Comparison of ENCODE assay signal across 16 mouse cellular contexts in the genomic region with DNA sequence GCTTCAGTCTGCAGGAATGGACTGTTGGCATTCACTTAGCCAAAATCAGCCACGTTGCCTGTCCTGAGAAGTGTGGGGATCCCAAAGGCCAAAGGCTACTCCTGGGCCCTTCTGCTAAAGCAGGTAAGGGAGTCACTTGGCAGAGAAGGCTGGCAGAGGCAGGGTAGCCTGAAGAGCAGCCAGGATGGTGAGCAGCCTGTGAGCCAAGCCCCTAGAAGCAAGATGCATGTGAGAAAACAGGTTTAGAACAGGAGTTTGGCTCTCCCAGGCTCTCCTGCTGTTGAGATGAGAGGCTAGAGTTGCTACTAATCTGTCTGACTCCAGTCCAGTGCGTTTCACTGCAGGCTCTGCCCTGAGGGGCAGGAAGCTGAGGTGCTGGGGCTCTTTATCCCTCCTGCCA. TPM values are rescaled to one million over a fixed set of nuclear protein-coding genes. Genes with fewer than 3 reads are reported as not detected.
A peak's percentile ranks its signal among the peaks of the same experiment; 100 is the strongest.
DNase-seq lines count a peak whose midpoint lies in the region; ATAC-seq and TF ChIP-seq lines count a peak whose summit lies in the region.
"Had no signal": no experiment of that assay in that cellular context is flagged by ENCODE, and none has a peak within 500 bp of the region (broad histone marks: within the 10 kb centered on the region; RNA-seq: fewer than 3 reads in every experiment).

No protein-coding gene starts in this region.

- intact Hi-C loops in gastrocnemius, adult 2 months (cut with DNase I) = no loop called here

- TF ChIP-seq CTCF in gastrocnemius, adult 2 months (IDR thresholded peaks at IDR 0.05) = no peak

- no peaks in the 10 kb centered on the region for H3K9me3 ChIP-seq in forebrain, embryonic 11.5 days (ENCODE audit: control insufficient read depth, low read length)
- H3K9me3 ChIP-seq in limb, embryonic 11.5 days (ENCODE audit: control insufficient read depth, low read length) = no peaks in the 10 kb centered on the region
- H3K9me3 ChIP-seq in midbrain, embryonic 16.5 days (replicated peaks; ENCODE audit: control insufficient read depth, low read length, poor library complexity, severe bottlenecking) = no peaks in the 10 kb centered on the region
- no peaks in the 10 kb centered on the region for H3K9me3 ChIP-seq in heart, embryonic 12.5 days (replicated peaks)
- H3K9me3 ChIP-seq: liver, embryonic 13.5 days; lung, embryonic 15.5 days had no signal

- no peaks in the 10 kb centered on the region for H3K36me3 ChIP-seq in forebrain, embryonic 11.5 days (ENCODE audit: control insufficient read depth, insufficient read depth, low read length)
- H3K36me3 ChIP-seq in limb, embryonic 11.5 days (ENCODE audit: control insufficient read depth, insufficient read depth, low read length) = no peaks in the 10 kb centered on the region
- H3K36me3 ChIP-seq in midbrain, embryonic 16.5 days (ENCODE audit: control insufficient read depth, insufficient read depth, low read length) = no peaks in the 10 kb centered on the region
- H3K36me3 ChIP-seq in heart, embryonic 12.5 days = no peaks in the 10 kb centered on the region
- H3K36me3 ChIP-seq: liver, embryonic 13.5 days; lung, embryonic 15.5 days had no signal

- DNase-seq in gastrocnemius, adult 2 months = no peak
- DNase-seq in gastrocnemius, postnatal 25 days = no peak
- no peak for DNase-seq in forebrain, embryonic 11.5 days (ENCODE audit: low spot score)
- no peak for DNase-seq in limb, embryonic 11.5 days (ENCODE audit: low spot score)
- DNase-seq in spleen, postnatal 4 days (ENCODE audit: low spot score in 2 of 2) = no peak
- DNase-seq: cerebellum, adult 9-10 months; layer of hippocampus, postnatal 36 days; liver, embryonic 13.5 days; thymus, postnatal 36 days had no signal

- 32% methylated on average over 2 of the region's 2 CpGs for WGBS in forebrain, embryonic 11.5 days
- 31% methylated on average over 2 of the region's 2 CpGs for WGBS in limb, embryonic 11.5 days
- WGBS in midbrain, embryonic 16.5 days = 30% methylated on average over 2 of the region's 2 CpGs
- WGBS in heart, embryonic 12.5 days = 61% methylated on average over 2 of the region's 2 CpGs

- peaks cover 5% of the 10 kb centered on the region for H3K27me3 ChIP-seq in forebrain, embryonic 11.5 days (ENCODE audit: control insufficient read depth, insufficient read depth, low read length)
- no peaks in the 10 kb centered on the region for H3K27me3 ChIP-seq in limb, embryonic 11.5 days (ENCODE audit: control insufficient read depth, insufficient read depth, low read length)
- no peaks in the 10 kb centered on the region for H3K27me3 ChIP-seq in midbrain, embryonic 16.5 days (ENCODE audit: control insufficient read depth, insufficient read depth, low read depth, low read length)
- no peaks in the 10 kb centered on the region for H3K27me3 ChIP-seq in heart, embryonic 12.5 days (replicated peaks)
- H3K27me3 ChIP-seq: liver, embryonic 13.5 days; lung, embryonic 15.5 days had no signal

- no peak for ATAC-seq in forebrain, embryonic 11.5 days (replicated peaks; ENCODE audit: low FRiP score)
- no peak for ATAC-seq in limb, embryonic 11.5 days (ENCODE audit: insufficient number of reproducible peaks, low FRiP score, low TSS enrichment, low read depth)
- no peak for ATAC-seq in midbrain, embryonic 16.5 days
- no peak for ATAC-seq in heart, embryonic 12.5 days (ENCODE audit: insufficient number of reproducible peaks, low FRiP score)
- ATAC-seq: intestine, embryonic 16.5 days had no signal

- peak overlapping the region; percentile 31; the same call in 1 of the 2 replicates for H3K27ac ChIP-seq in gastrocnemius, adult 2 months
- peak overlapping the region; percentile 68; the same call in 1 of the 2 replicates for H3K27ac ChIP-seq in forebrain, embryonic 11.5 days (ENCODE audit: low read depth, low read length)
- H3K27ac ChIP-seq in limb, embryonic 11.5 days (replicated peaks; ENCODE audit: low read depth, low read length) = peak overlapping the region; percentile 55; the same call in 1 of the 2 replicates
- H3K27ac ChIP-seq in midbrain, embryonic 16.5 days (ENCODE audit: low read length) = peak overlapping the region; percentile 38; the same call in 1 of the 2 replicates
- no peak overlapping the region for H3K27ac ChIP-seq in heart, embryonic 12.5 days (ENCODE audit: poor library complexity, severe bottlenecking)
- H3K27ac ChIP-seq: kidney, postnatal 0 days; liver, embryonic 13.5 days; lung, embryonic 15.5 days; macrophage had no signal

- H3K4me1 ChIP-seq in forebrain, embryonic 11.5 days (replicated peaks; ENCODE audit: control insufficient read depth, insufficient read depth, low read length) = peaks cover 17% of the 10 kb centered on the region
- H3K4me1 ChIP-seq in limb, embryonic 11.5 days (ENCODE audit: control insufficient read depth, insufficient read depth, low read length) = peaks cover 14% of the 10 kb centered on the region
- H3K4me1 ChIP-seq in midbrain, embryonic 16.5 days (ENCODE audit: control insufficient read depth, insufficient read depth, low read length) = peaks cover 9% of the 10 kb centered on the region; the same call in 1 of the 2 replicates
- peaks cover 4% of the 10 kb centered on the region; the same call in 1 of the 2 replicates for H3K4me1 ChIP-seq in heart, embryonic 12.5 days (replicated peaks)
- H3K4me1 ChIP-seq: liver, embryonic 13.5 days; lung, embryonic 15.5 days had no signal

- no peak overlapping the region; the same call in 1 of the 2 replicates for H3K9ac ChIP-seq in forebrain, embryonic 11.5 days (ENCODE audit: low read length)
- no peak overlapping the region; the same call in 1 of the 2 replicates for H3K9ac ChIP-seq in limb, embryonic 11.5 days (ENCODE audit: low read length)
- no peak overlapping the region for H3K9ac ChIP-seq in midbrain, embryonic 16.5 days (ENCODE audit: low read depth, low read length)
- H3K9ac ChIP-seq in heart, embryonic 12.5 days = no peak overlapping the region
- H3K9ac ChIP-seq: liver, embryonic 13.5 days; lung, embryonic 15.5 days had no signal

- H3K4me3 ChIP-seq in gastrocnemius, adult 2 months = no peak overlapping the region
- no peak overlapping the region for H3K4me3 ChIP-seq in forebrain, embryonic 11.5 days (ENCODE audit: low read depth, low read length)
- no peak overlapping the region for H3K4me3 ChIP-seq in limb, embryonic 11.5 days (ENCODE audit: low read depth, low read length)
- no peak overlapping the region for H3K4me3 ChIP-seq in midbrain, embryonic 16.5 days (ENCODE audit: low read depth, low read length)
- no peak overlapping the region for H3K4me3 ChIP-seq in heart, embryonic 12.5 days
- H3K4me3 ChIP-seq: liver, embryonic 13.5 days; lung, embryonic 15.5 days had no signal

- no peak overlapping the region for H3K4me2 ChIP-seq in forebrain, embryonic 11.5 days (ENCODE audit: low read depth, low read length, severe bottlenecking)
- no peak overlapping the region for H3K4me2 ChIP-seq in limb, embryonic 11.5 days (ENCODE audit: low read depth, severe bottlenecking)
- no peak overlapping the region for H3K4me2 ChIP-seq in midbrain, embryonic 16.5 days (ENCODE audit: low read length)
- H3K4me2 ChIP-seq in heart, embryonic 12.5 days = no peak overlapping the region
- H3K4me2 ChIP-seq: liver, embryonic 13.5 days; lung, embryonic 15.5 days had no signal

RNA-seq across cellular contexts. Expression of a gene that starts 25.0 kb away (rescaled TPM):
- 10 to 100 TPM in 1 of 2 experiments, 1 to 10 TPM in 1; 9.0 to 11.3 TPM for total RNA-seq in gastrocnemius, adult 2 months (2021)
- 10 to 100 TPM in 1 of 2 experiments, 1 to 10 TPM in 1; 9.9 to 10.9 TPM for total RNA-seq in gastrocnemius, postnatal 25 days (2021)
- 6.3 and 6.6 TPM in 2 replicates for polyA plus RNA-seq in forebrain, embryonic 11.5 days (2014; fragmentation: Nextera tagmentation; extraction: Ambion mirVana)
- 3.5 and 4.2 TPM in 2 replicates for polyA plus RNA-seq in limb, embryonic 11.5 days (2014; fragmentation: Nextera tagmentation; extraction: Ambion mirVana)
- 10.0 and 11.2 TPM in 2 replicates for polyA plus RNA-seq in midbrain, embryonic 16.5 days (2015; fragmentation: Nextera tagmentation; extraction: Ambion mirVana)
- 16.0 and 19.0 TPM in 2 replicates for polyA plus RNA-seq in heart, embryonic 12.5 days (2016; fragmentation: Nextera tagmentation; extraction: Ambion mirVana)
- total RNA-seq: neutrophil, adult 5-6 weeks had no signal
- polyA plus RNA-seq: macrophage had no signal
